Mouse (Mus musculus) forebrain, embryonic 10.5 days (tissue): ENCODE results near the gene Dmac1. TPM values are rescaled to one million over a fixed set of nuclear protein-coding genes. Genes with fewer than 3 reads are reported as not detected.

Experiments
- DNase-seq: peaks from one replicate; pipeline ENCODE4 v3.0.0-alpha.2; 2017; ENCODE audit warnings: low spot score; ENCODE audit errors: extremely low spot score
- H3K27ac ChIP-seq: fragments of 300-500 bp; sonication (generic); 2 replicates; pipeline ENCODE4 v1.5.1; 2016; ENCODE audit warnings: mild to moderate bottlenecking
- H3K27me3 ChIP-seq: fragments of 300-500 bp; sonication (generic); 2 replicates; pipeline ENCODE4 v1.6.1; 2016; ENCODE audit warnings: mild to moderate bottlenecking; ENCODE audit not compliant: poor library complexity, severe bottlenecking
- H3K36me3 ChIP-seq: fragments of 300-500 bp; sonication (generic); replicated peaks from 2 replicates; pipeline ENCODE4 v1.6.1; 2016; ENCODE audit warnings: mild to moderate bottlenecking, moderate library complexity
- H3K4me1 ChIP-seq: fragments of 300-500 bp; sonication (generic); 2 replicates; pipeline ENCODE4 v1.6.1; 2016
- H3K4me3 ChIP-seq: fragments of 300-500 bp; sonication (generic); 2 replicates; pipeline ENCODE4 v1.5.1; 2016; ENCODE audit warnings: mild to moderate bottlenecking, moderate library complexity
- H3K9me3 ChIP-seq: fragments of 300-500 bp; sonication (generic); 2 replicates; pipeline ENCODE4 v1.6.1; 2016; ENCODE audit warnings: mild to moderate bottlenecking, moderate library complexity
- WGBS: fragments of 180-500 bp; shearing (Covaris S2); methylation state at CpG from one replicate; pipeline ENCODE4 v1.1.7; 2016; 5-methylcytosine and 5-hydroxymethylcytosine counted together
- polyA plus RNA-seq: library from polyadenylated mRNA; unstranded; fragments of >200 nt; fragmentation: Nextera tagmentation; extraction: Ambion mirVana; gene quantifications from 2 replicates; pipeline ENCODE4 v1.2.1, GENCODE M21; 2016

Gene Dmac1
- 104 and 111 TPM in 2 replicates for polyA plus RNA-seq

DNA sequence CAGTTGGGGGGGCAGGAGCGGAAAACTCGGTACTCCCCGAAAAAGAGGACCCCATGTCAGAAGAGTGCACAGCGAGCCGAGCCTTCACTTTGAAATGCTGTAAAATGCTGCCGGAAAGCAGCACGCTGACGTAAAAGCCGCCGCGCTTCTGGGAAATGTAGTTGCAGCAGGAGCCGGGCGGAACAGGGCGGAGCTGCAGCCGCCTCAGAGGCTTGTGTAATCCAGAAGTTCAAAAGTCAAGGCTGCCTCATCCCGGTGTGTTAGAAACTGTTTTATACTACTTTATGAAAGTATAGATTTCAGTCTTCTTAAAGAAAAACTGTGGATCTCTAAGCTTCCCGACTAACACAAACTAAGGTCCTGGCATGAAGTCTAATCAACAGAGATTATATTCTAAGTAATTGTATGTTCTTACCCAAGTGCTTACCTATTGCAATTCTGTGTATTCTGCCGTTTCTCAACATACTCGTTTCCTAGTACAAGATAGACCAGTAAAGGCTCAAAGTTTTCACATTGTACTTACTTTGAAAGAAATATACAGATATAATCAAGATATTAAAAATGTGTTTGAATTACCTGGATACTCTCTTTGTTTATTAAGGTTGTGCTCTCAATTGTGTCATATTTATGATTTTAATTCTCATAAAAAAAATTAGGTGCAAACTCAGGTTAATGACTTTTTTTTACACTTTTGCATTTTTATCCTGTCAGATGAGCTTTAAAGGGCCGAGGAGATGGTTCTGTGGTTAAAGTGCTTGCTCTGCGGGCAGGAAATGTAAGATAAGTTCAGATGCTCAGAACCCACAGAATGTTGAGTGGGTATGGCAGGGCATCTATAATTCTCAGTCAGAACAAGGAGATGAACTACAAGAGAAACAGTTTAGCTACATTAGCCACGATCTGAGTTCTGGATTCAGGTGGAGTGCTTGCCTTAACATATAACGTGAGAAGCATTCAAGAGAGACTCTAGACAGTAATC, at the start of gene Dmac1:
Gene Dmac1, minus strand, starts transcription at position 109 of the 979 bp plus-strand sequence.
- peak; percentile 92 for DNase-seq
- Histone ChIP-seq H3K27me3 (no peaks in the 10 kb centered on the region), H3K36me3 (peaks cover 30% of the 10 kb centered on the region), H3K9me3 (peaks cover 3% of the 10 kb centered on the region; the same call in 1 of the 2 replicates), H3K27ac (peak within 1 kb of the TSS; percentile 91), H3K4me1 (peaks cover 6% of the 10 kb centered on the region), H3K4me3 (peak within 1 kb of the TSS; percentile 86)
- WGBS: 19% methylated on average over 23 of the region's 23 CpGs

DNA sequence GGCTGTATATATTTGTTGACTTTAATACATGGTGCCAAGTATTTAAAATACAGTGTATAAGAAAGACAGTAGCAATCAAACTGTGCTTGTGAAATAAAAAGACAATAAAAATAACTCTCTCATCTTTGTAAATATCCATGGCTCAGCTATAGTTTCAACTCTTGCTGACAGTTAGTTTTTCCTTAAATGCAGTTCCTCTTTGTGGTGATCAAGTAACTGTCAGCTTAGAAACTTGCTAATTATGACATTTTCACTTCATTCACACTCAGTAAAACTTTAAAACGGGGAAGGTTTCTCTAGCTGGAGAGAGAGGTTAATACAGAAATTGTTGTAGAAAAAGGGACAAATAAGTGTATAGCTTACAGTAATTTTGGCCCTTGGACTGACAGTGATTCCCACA, 37.3 kb upstream of the Dmac1 start:
- Histone ChIP-seq H3K27ac (no peak overlapping the region), H3K4me1 (no peaks in the 10 kb centered on the region), H3K4me3 (no peak overlapping the region), H3K36me3 (no peaks in the 10 kb centered on the region), H3K27me3 (no peaks in the 10 kb centered on the region), H3K9me3 (no peaks in the 10 kb centered on the region)
- DNase-seq: no peak
- 88% methylated on average over 1 of the region's 1 CpGs for WGBS

DNA sequence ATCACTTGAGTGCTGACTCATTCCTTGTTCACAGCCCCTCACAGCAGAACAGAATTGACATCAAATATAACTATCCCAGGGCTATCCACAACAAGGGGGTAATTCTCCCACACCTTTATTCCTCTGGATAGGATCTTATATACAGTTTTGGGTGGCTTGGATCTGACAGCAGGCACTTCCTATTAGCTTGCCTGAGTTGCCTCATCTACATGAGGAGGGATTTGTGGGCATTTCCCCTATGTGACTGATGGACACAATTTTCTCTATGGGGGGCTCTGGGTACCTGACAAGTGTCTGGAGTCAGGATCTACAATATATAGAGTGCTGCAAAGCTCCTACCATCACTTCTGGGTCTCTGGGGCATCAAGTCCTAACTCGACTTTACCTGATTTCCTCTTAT, 36.9 kb upstream of the Dmac1 start:
- H3K36me3 ChIP-seq: no peaks in the 10 kb centered on the region
- no peaks in the 10 kb centered on the region for H3K27me3 ChIP-seq
- no peak overlapping the region for H3K27ac ChIP-seq
- H3K4me3 ChIP-seq: no peak overlapping the region
- no peaks in the 10 kb centered on the region for H3K9me3 ChIP-seq
- H3K4me1 ChIP-seq: no peaks in the 10 kb centered on the region
- WGBS: 76% methylated on average over 1 of the region's 1 CpGs
- DNase-seq: no peak

DNA sequence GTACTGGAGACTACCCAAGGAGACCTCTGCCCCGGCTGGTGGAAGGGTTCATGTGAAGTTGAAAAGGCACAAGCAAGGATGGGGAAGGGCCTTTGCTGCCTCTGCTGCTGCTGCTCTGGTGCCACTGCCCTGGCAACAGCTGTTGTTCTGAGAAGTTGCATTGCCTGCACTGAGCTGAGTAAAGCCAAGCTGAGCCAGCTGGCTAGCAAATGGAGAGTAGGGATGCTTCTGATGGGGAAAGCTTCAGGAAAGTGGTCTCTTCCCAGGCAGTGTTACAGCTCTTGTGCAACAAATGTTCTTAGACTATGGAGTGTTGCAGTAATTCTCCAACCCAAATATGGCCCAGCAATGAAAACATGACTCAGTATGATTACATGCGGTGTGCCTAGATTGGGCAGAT, 33.8 kb upstream of the Dmac1 start:
- no peaks in the 10 kb centered on the region for H3K27me3 ChIP-seq
- no peak overlapping the region for H3K27ac ChIP-seq
- no peaks in the 10 kb centered on the region for H3K36me3 ChIP-seq
- no peak for DNase-seq
- no peaks in the 10 kb centered on the region for H3K9me3 ChIP-seq
- no peak overlapping the region for H3K4me3 ChIP-seq
- H3K4me1 ChIP-seq: no peaks in the 10 kb centered on the region
- WGBS: 92% methylated on average over 2 of the region's 2 CpGs

DNA sequence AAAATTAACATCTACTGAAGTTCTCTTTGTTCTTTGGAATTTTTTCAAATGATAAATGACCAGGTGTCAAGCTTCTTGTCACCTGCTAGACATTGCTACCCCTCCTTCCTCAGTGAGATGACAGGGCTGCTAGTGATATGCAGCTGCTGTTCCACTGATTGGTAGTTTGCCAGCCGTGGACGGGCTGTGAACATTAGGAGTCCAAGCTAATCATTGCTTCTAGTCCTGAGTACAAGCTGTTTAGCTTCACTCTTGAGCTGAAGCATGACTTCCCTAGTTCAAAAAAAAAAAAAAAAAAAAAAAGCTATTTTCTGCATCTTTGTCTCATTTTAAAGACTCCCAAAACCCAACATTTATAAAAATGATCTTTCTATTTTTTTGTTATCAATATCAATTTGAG, 33.2 kb upstream of the Dmac1 start:
- Histone ChIP-seq H3K4me3 (no peak overlapping the region), H3K27me3 (no peaks in the 10 kb centered on the region), H3K9me3 (no peaks in the 10 kb centered on the region), H3K4me1 (no peaks in the 10 kb centered on the region), H3K36me3 (no peaks in the 10 kb centered on the region), H3K27ac (no peak overlapping the region)
- no peak for DNase-seq
- WGBS: 93% methylated on average over 2 of the region's 2 CpGs

- no peak overlapping the region for H3K4me3 ChIP-seq
- H3K9me3 ChIP-seq: no peaks in the 10 kb centered on the region
- no peaks in the 10 kb centered on the region for H3K4me1 ChIP-seq
- no peak for DNase-seq
- H3K36me3 ChIP-seq: no peaks in the 10 kb centered on the region
- WGBS: 75% methylated on average over 1 of the region's 1 CpGs
- H3K27me3 ChIP-seq: no peaks in the 10 kb centered on the region
- no peak overlapping the region for H3K27ac ChIP-seq
Observed at GRCm38 (mm10) chr4:75300205-75300972, 22.3 kb upstream of the Dmac1 start.

DNA sequence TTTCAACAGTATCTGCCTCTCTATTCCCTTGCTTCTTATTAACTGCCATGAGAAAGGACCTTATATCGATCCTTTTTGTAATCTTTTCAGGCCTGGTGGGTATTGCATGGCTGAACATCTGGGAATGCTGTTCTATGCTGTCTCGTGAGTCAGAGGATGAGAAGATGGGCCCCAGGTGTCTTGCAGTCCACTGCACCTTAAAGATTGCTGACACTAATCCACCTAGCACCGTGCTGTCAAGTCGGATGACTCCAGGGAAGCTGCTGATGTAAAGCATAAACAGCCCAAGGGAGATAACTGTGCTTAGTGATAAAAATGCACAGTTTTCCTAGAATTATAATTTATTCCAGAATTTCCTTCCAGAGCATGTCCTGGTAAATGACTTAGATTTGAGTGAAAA, 14.2 kb upstream of the Dmac1 start:
- H3K36me3 ChIP-seq: no peaks in the 10 kb centered on the region
- H3K4me1 ChIP-seq: no peaks in the 10 kb centered on the region
- H3K4me3 ChIP-seq: no peak overlapping the region
- no peaks in the 10 kb centered on the region for H3K27me3 ChIP-seq
- WGBS: 76% methylated on average over 4 of the region's 4 CpGs
- DNase-seq: no peak
- no peaks in the 10 kb centered on the region for H3K9me3 ChIP-seq
- no peak overlapping the region for H3K27ac ChIP-seq

DNA sequence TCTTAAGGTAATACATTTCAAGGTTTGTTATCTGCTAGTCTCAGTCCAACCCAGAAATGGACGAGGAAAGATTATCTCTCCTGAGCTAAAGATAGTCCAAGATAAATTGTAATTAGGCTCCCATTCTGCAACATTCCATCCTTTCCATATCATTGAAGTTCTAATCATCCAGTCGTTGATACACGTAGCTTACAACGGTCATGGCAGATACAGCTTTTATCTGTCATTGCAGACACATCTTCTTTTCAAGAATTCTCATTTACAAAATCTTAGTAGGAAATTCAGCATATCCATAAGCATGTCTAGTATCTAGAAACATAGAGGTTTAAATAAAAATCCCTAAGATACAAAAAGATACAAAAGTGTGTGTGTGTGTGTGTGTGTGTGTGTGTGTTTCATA, 13.0 kb upstream of the Dmac1 start:
- no peak for DNase-seq
- Histone ChIP-seq H3K27ac (no peak overlapping the region), H3K4me3 (no peak overlapping the region), H3K36me3 (no peaks in the 10 kb centered on the region), H3K27me3 (no peaks in the 10 kb centered on the region), H3K4me1 (no peaks in the 10 kb centered on the region), H3K9me3 (no peaks in the 10 kb centered on the region)
- 94% methylated on average over 4 of the region's 4 CpGs for WGBS

- 11% methylated on average over 30 of the region's 30 CpGs for WGBS
- DNase-seq: no peak
- H3K27me3 ChIP-seq: no peaks in the 10 kb centered on the region
- peak overlapping the region; percentile 91 for H3K27ac ChIP-seq
- H3K4me1 ChIP-seq: peaks cover 6% of the 10 kb centered on the region
- H3K4me3 ChIP-seq: peak overlapping the region; percentile 86
- peaks cover 38% of the 10 kb centered on the region for H3K36me3 ChIP-seq
- H3K9me3 ChIP-seq: peaks cover 3% of the 10 kb centered on the region; the same call in 1 of the 2 replicates
Observed at GRCm38 (mm10) chr4:75277467-75278196, 473 bp downstream of the Dmac1 start.

GRCm38 (mm10) chr4:75275737-75276136, 2.4 kb downstream of the Dmac1 start:
- Histone ChIP-seq H3K9me3 (peaks cover 3% of the 10 kb centered on the region; the same call in 1 of the 2 replicates), H3K27me3 (no peaks in the 10 kb centered on the region), H3K36me3 (peaks cover 45% of the 10 kb centered on the region), H3K4me3 (no peak overlapping the region), H3K27ac (no peak overlapping the region), H3K4me1 (peaks cover 6% of the 10 kb centered on the region)
- no peak for DNase-seq
- 88% methylated on average over 2 of the region's 2 CpGs for WGBS

GRCm38 (mm10) chr4:75267866-75268265, 10.2 kb downstream of the Dmac1 start:
- H3K9me3 ChIP-seq: no peaks in the 10 kb centered on the region; the same call in 1 of the 2 replicates
- no peak overlapping the region for H3K4me3 ChIP-seq
- no peak overlapping the region for H3K27ac ChIP-seq
- no peaks in the 10 kb centered on the region for H3K27me3 ChIP-seq
- no peaks in the 10 kb centered on the region for H3K4me1 ChIP-seq
- peaks cover 9% of the 10 kb centered on the region for H3K36me3 ChIP-seq
- DNase-seq: no peak
- 80% methylated on average over 2 of the region's 2 CpGs for WGBS

- WGBS: 86% methylated on average over 6 of the region's 6 CpGs
- H3K4me1 ChIP-seq: no peaks in the 10 kb centered on the region
- DNase-seq: no peak
Observed at GRCm38 (mm10) chr4:75266773-75267550, 11.1 kb downstream of the Dmac1 start.

More at GRCm38 (mm10) chr4:75266773-75267550, 11.1 kb downstream of the Dmac1 start:
- Histone ChIP-seq H3K9me3 (no peaks in the 10 kb centered on the region), H3K27me3 (no peaks in the 10 kb centered on the region), H3K36me3 (peaks cover under 1% of the 10 kb centered on the region), H3K4me3 (no peak overlapping the region), H3K27ac (no peak overlapping the region)
